Mouse (Mus musculus) MEL (cell line): Measurements from ENCODE around the gene Zfp128. TPM values are rescaled to one million over a fixed set of nuclear protein-coding genes. Genes with fewer than 3 reads are reported as not detected.

Source experiments
- DNase-seq: peaks from one replicate; pipeline ENCODE4 v3.0.0; 2011; ENCODE audit warnings: low read depth, low spot score
- H3K27ac ChIP-seq: 2 replicates; pipeline ENCODE4 v1.5.1; 2012; ENCODE audit warnings: low read depth, mild to moderate bottlenecking, control low read depth, low read length, moderate library complexity; ENCODE audit not compliant: control insufficient read depth
- H3K27me3 ChIP-seq, 2 experiments: fragments of 150-350 bp in 1 of 2; sonication (generic) in 1 of 2; 2 replicates each; pipeline ENCODE4 v1.6.1; 2012; ENCODE audit warnings: low read length in 2 of 2, mild to moderate bottlenecking in 2 of 2, improper control_type of control experiment in 1 of 2, moderate library complexity in 1 of 2; ENCODE audit not compliant: insufficient read depth in 2 of 2, control insufficient read depth in 1 of 2
- H3K36me3 ChIP-seq, 2 experiments: 2 replicates each; pipeline ENCODE4 v1.6.1; 2012 to 2014; ENCODE audit warnings: low read length in 2 of 2, improper control_type of control experiment in 1 of 2, inconsistent platforms in 1 of 2, mild to moderate bottlenecking in 1 of 2; ENCODE audit not compliant: insufficient read depth in 2 of 2, control insufficient read depth in 1 of 2
- H3K4me1 ChIP-seq, 2 experiments: fragments of 150-350 bp in 1 of 2; sonication (generic) in 1 of 2; 2 replicates each; pipeline ENCODE4 v1.6.1; 2012; ENCODE audit warnings: low read length in 2 of 2, improper control_type of control experiment in 1 of 2, mild to moderate bottlenecking in 1 of 2; ENCODE audit not compliant: insufficient read depth in 2 of 2, control insufficient read depth in 1 of 2
- H3K4me3 ChIP-seq, 2 experiments: fragments of 150-350 bp in 1 of 2; sonication (generic) in 1 of 2; 2 replicates each; pipeline ENCODE4 v1.5.1; 2012; ENCODE audit warnings: low read depth in 2 of 2, low read length in 2 of 2, mild to moderate bottlenecking in 2 of 2, moderate library complexity in 2 of 2, control low read depth in 1 of 2, improper control_type of control experiment in 1 of 2; ENCODE audit not compliant: control insufficient read depth in 1 of 2, insufficient read depth in 1 of 2
- H3K79me2 ChIP-seq: 2 replicates; pipeline ENCODE4 v1.6.1; 2012; ENCODE audit warnings: mild to moderate bottlenecking, low read length, moderate library complexity; ENCODE audit not compliant: control insufficient read depth, poor library complexity, insufficient read depth
- H3K9ac ChIP-seq: 2 replicates; pipeline ENCODE4 v1.6.1; 2012; ENCODE audit warnings: low read depth, mild to moderate bottlenecking, control low read depth, low read length, moderate library complexity; ENCODE audit not compliant: control insufficient read depth, poor library complexity, severe bottlenecking
- H3K9me3 ChIP-seq: fragments of 150-350 bp; sonication (generic); replicated peaks from 2 replicates; pipeline ENCODE4 v1.6.1; 2012; ENCODE audit warnings: mild to moderate bottlenecking, low read length, improper control_type of control experiment, moderate library complexity; ENCODE audit not compliant: insufficient read depth
- BHLHE40 ChIP-seq: IDR thresholded peaks from 2 replicates; pipeline ENCODE4 v1.6.1; 2012; ENCODE audit warnings: low read depth, mild to moderate bottlenecking, inconsistent platforms, low read length, improper control_type of control experiment, borderline replicate concordance
- CHD1 ChIP-seq: IDR thresholded peaks from 2 replicates; pipeline ENCODE4 v1.6.1; 2012; ENCODE audit warnings: low read depth, mild to moderate bottlenecking, inconsistent platforms, low read length, improper control_type of control experiment
- CHD2 ChIP-seq: IDR thresholded peaks from 2 replicates; pipeline ENCODE4 v1.6.1; 2011; ENCODE audit warnings: low read length, improper control_type of control experiment
- CTCF ChIP-seq, 3 experiments: IDR thresholded peaks in 2 of 3; conservative IDR thresholded peaks in 1 of 3; 2 replicates each; pipeline ENCODE4 v1.5.1; 2011 to 2012; ENCODE audit warnings: low read length in 3 of 3, low read depth in 2 of 3, mild to moderate bottlenecking in 2 of 3, improper control_type of control experiment in 1 of 3, inconsistent platforms in 1 of 3, mixed read lengths in 1 of 3, moderate library complexity in 1 of 3; ENCODE audit not compliant: control insufficient read depth in 1 of 3, insufficient read depth in 1 of 3, poor library complexity in 1 of 3, severe bottlenecking in 1 of 3
- E2F4 ChIP-seq: IDR thresholded peaks from 2 replicates; pipeline ENCODE4 v1.6.1; 2011; ENCODE audit warnings: low read depth, low read length, improper control_type of control experiment, borderline replicate concordance
- EP300 ChIP-seq, 2 experiments: IDR thresholded peaks; 2 replicates each; pipeline ENCODE4 v1.6.1; 2011; ENCODE audit warnings: improper control_type of control experiment in 2 of 2, low read length in 2 of 2, low read depth in 1 of 2, mild to moderate bottlenecking in 1 of 2
- ETS1 ChIP-seq: IDR thresholded peaks from 2 replicates; pipeline ENCODE4 v1.6.1; 2012; ENCODE audit warnings: low read depth, mild to moderate bottlenecking, inconsistent platforms, low read length, improper control_type of control experiment, moderate library complexity
- GABPA ChIP-seq: IDR thresholded peaks from 2 replicates; pipeline ENCODE4 v1.6.1; 2012; ENCODE audit warnings: low read depth, mild to moderate bottlenecking, inconsistent platforms, low read length, improper control_type of control experiment, moderate library complexity
- GATA1 ChIP-seq: IDR thresholded peaks from 2 replicates; pipeline ENCODE4 v1.6.1; 2011; ENCODE audit warnings: low read depth, low read length, improper control_type of control experiment
- HCFC1 ChIP-seq: IDR thresholded peaks from 2 replicates; pipeline ENCODE4 v1.6.1; 2012; ENCODE audit warnings: low read depth, mild to moderate bottlenecking, inconsistent platforms, low read length, improper control_type of control experiment, moderate library complexity
- KAT2A ChIP-seq: conservative IDR thresholded peaks from 2 replicates; pipeline ENCODE4 v1.6.1; 2012; ENCODE audit warnings: low read depth, low read length, improper control_type of control experiment, inconsistent platforms
- MAFK ChIP-seq: IDR thresholded peaks from 2 replicates; pipeline ENCODE4 v1.6.1; 2011; ENCODE audit warnings: low read depth, mild to moderate bottlenecking, low read length, improper control_type of control experiment, borderline replicate concordance
- MAX ChIP-seq: IDR thresholded peaks from 2 replicates; pipeline ENCODE4 v1.6.1; 2011; ENCODE audit warnings: low read length, improper control_type of control experiment
- MAZ ChIP-seq: IDR thresholded peaks from 2 replicates; pipeline ENCODE4 v1.6.1; 2012; ENCODE audit warnings: low read depth, mild to moderate bottlenecking, inconsistent platforms, low read length, improper control_type of control experiment
- MEF2A ChIP-seq: IDR thresholded peaks from 2 replicates; pipeline ENCODE4 v1.6.1; 2014; ENCODE audit warnings: low read depth, mild to moderate bottlenecking, inconsistent platforms, low read length, improper control_type of control experiment; ENCODE audit not compliant: poor library complexity, insufficient replicate concordance, severe bottlenecking; ENCODE audit errors: extremely low read depth
- MYB ChIP-seq: IDR thresholded peaks from 2 replicates; pipeline ENCODE4 v1.6.1; 2011; ENCODE audit warnings: mild to moderate bottlenecking, low read depth, low read length, improper control_type of control experiment
- MYC ChIP-seq: IDR thresholded peaks from 2 replicates; pipeline ENCODE4 v1.6.1; 2011; ENCODE audit warnings: low read depth, mild to moderate bottlenecking, low read length, improper control_type of control experiment, moderate library complexity
- POLR2A ChIP-seq, 2 experiments: IDR thresholded peaks; 2 replicates each; pipeline ENCODE4 v1.6.1; 2011 to 2012; ENCODE audit warnings: low read length in 2 of 2, mild to moderate bottlenecking in 2 of 2, control low read depth in 1 of 2, improper control_type of control experiment in 1 of 2, low read depth in 1 of 2, moderate library complexity in 1 of 2; ENCODE audit not compliant: control insufficient read depth in 1 of 2, insufficient read depth in 1 of 2, poor library complexity in 1 of 2
- POLR2AphosphoS2 ChIP-seq: IDR thresholded peaks from 2 replicates; pipeline ENCODE4 v1.6.1; 2011; ENCODE audit warnings: low read length, improper control_type of control experiment
- RAD21 ChIP-seq: IDR thresholded peaks from 2 replicates; pipeline ENCODE4 v1.6.1; 2011; ENCODE audit warnings: mild to moderate bottlenecking, low read depth, low read length, improper control_type of control experiment
- RCOR1 ChIP-seq: IDR thresholded peaks from 2 replicates; pipeline ENCODE4 v1.6.1; 2012; ENCODE audit warnings: low read depth, mild to moderate bottlenecking, inconsistent platforms, low read length, improper control_type of control experiment
- SIN3A ChIP-seq: IDR thresholded peaks from 2 replicates; pipeline ENCODE4 v1.6.1; 2012; ENCODE audit warnings: low read length, improper control_type of control experiment, inconsistent platforms
- TAL1 ChIP-seq: IDR thresholded peaks from 2 replicates; pipeline ENCODE4 v1.6.1; 2012; ENCODE audit warnings: mild to moderate bottlenecking, inconsistent platforms, low read length, moderate library complexity, mixed read lengths
- TCF12 ChIP-seq: IDR thresholded peaks from 2 replicates; pipeline ENCODE4 v1.6.1; 2014; ENCODE audit warnings: low read depth, mild to moderate bottlenecking, inconsistent platforms, low read length, improper control_type of control experiment, moderate library complexity
- UBTF ChIP-seq: IDR thresholded peaks from 2 replicates; pipeline ENCODE4 v1.6.1; 2012; ENCODE audit warnings: low read depth, mild to moderate bottlenecking, inconsistent platforms, low read length, improper control_type of control experiment, moderate library complexity, borderline replicate concordance; ENCODE audit not compliant: insufficient read depth
- USF1 ChIP-seq: IDR thresholded peaks from 2 replicates; pipeline ENCODE4 v1.6.1; 2014; ENCODE audit warnings: low read depth, mild to moderate bottlenecking, inconsistent platforms, low read length, improper control_type of control experiment, moderate library complexity
- USF2 ChIP-seq, 2 experiments: IDR thresholded peaks; 2 replicates each; pipeline ENCODE4 v1.6.1; 2011 to 2012; ENCODE audit warnings: improper control_type of control experiment in 2 of 2, low read length in 2 of 2, borderline replicate concordance in 1 of 2, inconsistent platforms in 1 of 2, low read depth in 1 of 2, mild to moderate bottlenecking in 1 of 2; ENCODE audit not compliant: insufficient read depth in 1 of 2
- polyA plus RNA-seq, 2 experiments: library from polyadenylated mRNA; stranded (reverse) in 1 of 2; unstranded in 1 of 2; fragments of >175 nt in 1 of 2; fragments of >200 nt in 1 of 2; gene quantifications; 2 replicates each; pipeline versions ENCODE4 v1.2.1 to v1.2.4; 2012; ENCODE audit warnings: low replicate concordance in 2 of 2, low read depth in 1 of 2; ENCODE audit not compliant: insufficient read length in 2 of 2, insufficient read depth in 1 of 2, missing spikeins in 1 of 2
- total RNA-seq: library from RNA; depleted of rRNA; stranded (reverse); fragments of 300-350 nt; gene quantifications from 2 replicates; pipeline ENCODE4 v1.2.3, GENCODE M21; 2012

Gene Zfp128
- total and polyA plus RNA-seq, 3 experiments = 1.1 to 1.5 TPM; not detected in 1

DNA sequence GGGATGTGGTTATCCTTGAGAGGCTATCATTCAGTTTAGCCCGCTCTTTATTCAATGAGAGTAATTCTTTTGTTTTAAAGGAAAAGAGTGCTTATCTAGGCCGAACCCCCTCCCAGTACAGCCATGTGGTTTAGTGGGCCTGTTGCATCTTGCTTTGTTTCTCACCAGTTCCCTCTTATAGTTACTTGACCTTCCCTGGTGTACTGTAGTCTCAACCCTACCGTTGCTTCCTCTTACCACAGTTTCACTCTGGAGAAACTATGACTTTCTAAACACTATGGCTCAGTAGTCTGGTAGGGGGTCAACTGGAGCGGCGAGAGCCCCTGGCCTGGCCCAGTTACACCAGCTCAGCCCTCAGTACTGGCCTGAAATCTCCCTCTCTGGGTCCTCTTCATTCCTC is 6.6 kb downstream of the Zfp128 start:
- Histone ChIP-seq H3K36me3 (no peaks in the 10 kb centered on the region), H3K9ac (no peak overlapping the region), H3K27ac (no peak overlapping the region), H3K27me3 (no peaks in the 10 kb centered on the region), H3K4me1 (no peaks in the 10 kb centered on the region), H3K79me2 (no peaks in the 10 kb centered on the region), H3K9me3 (no peaks in the 10 kb centered on the region), H3K4me3 (no peak overlapping the region)
- DNase-seq = no peak
- TF ChIP-seq ETS1 (no peak), MAFK (no peak), SIN3A (no peak), MAX (no peak), HCFC1 (no peak), MAZ (no peak), MYC (no peak), USF2 (IDR thresholded peaks at IDR 0.05; ENCODE audit: borderline replicate concordance in 1 of 2, insufficient read depth in 1 of 2, low read depth in 1 of 2, low read length in 2 of 2) (no peak), CHD2 (no peak), E2F4 (no peak), BHLHE40 (no peak), USF1 (no peak), GATA1 (no peak), TAL1 (no peak), EP300 (IDR thresholded peaks at IDR 0.05; ENCODE audit: low read depth in 1 of 2, low read length in 2 of 2) (no peak), RCOR1 (no peak), CTCF (IDR thresholded peaks at IDR 0.05 in 2 of 3, conservative IDR thresholded peaks at IDR 0.05 in 1 of 3; ENCODE audit: control insufficient read depth in 1 of 3, insufficient read depth in 1 of 3, low read depth in 2 of 3, low read length in 3 of 3, poor library complexity in 1 of 3, severe bottlenecking in 1 of 3) (no peak)

DNA sequence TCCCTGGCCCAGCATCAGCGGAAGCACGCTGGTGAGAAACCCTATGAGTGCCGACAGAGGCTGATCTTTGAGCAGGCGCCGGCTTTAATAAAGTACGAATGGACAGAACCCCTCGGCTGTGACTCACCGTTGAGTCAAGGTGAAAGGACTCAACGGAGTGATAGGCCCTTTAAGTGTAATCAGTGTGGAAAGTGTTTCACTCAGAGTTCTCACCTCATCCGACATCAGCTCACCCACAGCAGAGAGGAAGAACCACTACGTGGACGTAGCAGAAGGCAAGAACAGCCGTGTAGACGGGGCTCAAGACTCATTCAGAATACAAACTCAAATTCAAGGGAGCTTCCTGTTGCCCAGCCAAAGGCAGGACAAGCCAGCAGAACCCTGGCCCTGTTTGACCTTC is 10.0 kb downstream of the Zfp128 start:
- Histone ChIP-seq H3K36me3 (no peaks in the 10 kb centered on the region), H3K27ac (no peak overlapping the region), H3K9ac (no peak overlapping the region), H3K79me2 (no peaks in the 10 kb centered on the region), H3K4me1 (no peaks in the 10 kb centered on the region), H3K4me3 (no peak overlapping the region), H3K27me3 (no peaks in the 10 kb centered on the region), H3K9me3 (no peaks in the 10 kb centered on the region)
- DNase-seq = no peak
- TF ChIP-seq POLR2AphosphoS2 (no peak), SIN3A (no peak), MYB (no peak), POLR2A (IDR thresholded peaks at IDR 0.05; ENCODE audit: control insufficient read depth in 1 of 2, insufficient read depth in 1 of 2, low read depth in 1 of 2, low read length in 2 of 2, poor library complexity in 1 of 2) (no peak), GABPA (no peak), UBTF (no peak), MAFK (no peak), TAL1 (no peak), RCOR1 (no peak), RAD21 (no peak), USF2 (IDR thresholded peaks at IDR 0.05; ENCODE audit: borderline replicate concordance in 1 of 2, insufficient read depth in 1 of 2, low read depth in 1 of 2, low read length in 2 of 2) (no peak), MYC (no peak), KAT2A (no peak), TCF12 (no peak), CHD1 (no peak), MEF2A (no peak), E2F4 (no peak), MAX (no peak)
